Mouse (Mus musculus): ENCODE measurements around the gene Rgs12. TPM values are rescaled to one million over a fixed set of nuclear protein-coding genes. Genes with fewer than 3 reads are reported as not detected.

Rgs12 gene
- polyA plus RNA-seq, 1 experiment from 2014 or later, result 54.0 TPM

DNA sequence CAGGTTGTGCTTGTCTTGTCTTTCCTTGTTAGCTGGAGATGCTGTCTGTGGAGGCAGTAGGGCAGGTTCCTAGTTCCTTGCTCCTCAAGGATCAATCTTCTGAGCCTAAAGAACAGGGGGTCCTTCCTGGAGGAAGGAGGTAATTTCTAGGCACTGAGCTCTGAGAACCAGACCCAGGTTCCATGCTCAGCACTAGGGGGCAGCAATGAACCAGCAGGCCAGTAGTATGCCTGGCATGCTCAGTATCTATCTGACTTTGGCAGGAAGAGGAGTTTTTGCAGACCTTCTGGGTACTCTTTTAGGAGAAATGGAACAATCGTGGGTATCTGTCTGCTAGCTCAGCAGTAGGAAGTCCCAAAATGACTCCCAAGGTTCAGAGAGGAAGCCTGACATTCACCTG lies 33.4 kb upstream of the Rgs12 start:
- H3K4me1 ChIP-seq, result peaks cover 12% of the 10 kb centered on the region; the same call in 1 of the 2 replicates
- H3K4me2 ChIP-seq (replicated peaks), result no peak overlapping the region
- no peaks in the 10 kb centered on the region for H3K27me3 ChIP-seq
- no peak overlapping the region for H3K4me3 ChIP-seq
- H3K27ac ChIP-seq, result no peak overlapping the region
- no peak overlapping the region for H3K9ac ChIP-seq
- WGBS, result 15% methylated on average over 1 of the region's 1 CpGs
- peak; percentile 73; the same call in 1 of the 2 replicates for ATAC-seq (ENCODE audit: low FRiP score, low read depth)
- H3K9me3 ChIP-seq, result no peaks in the 10 kb centered on the region
- peaks cover 3% of the 10 kb centered on the region for H3K36me3 ChIP-seq

DNA sequence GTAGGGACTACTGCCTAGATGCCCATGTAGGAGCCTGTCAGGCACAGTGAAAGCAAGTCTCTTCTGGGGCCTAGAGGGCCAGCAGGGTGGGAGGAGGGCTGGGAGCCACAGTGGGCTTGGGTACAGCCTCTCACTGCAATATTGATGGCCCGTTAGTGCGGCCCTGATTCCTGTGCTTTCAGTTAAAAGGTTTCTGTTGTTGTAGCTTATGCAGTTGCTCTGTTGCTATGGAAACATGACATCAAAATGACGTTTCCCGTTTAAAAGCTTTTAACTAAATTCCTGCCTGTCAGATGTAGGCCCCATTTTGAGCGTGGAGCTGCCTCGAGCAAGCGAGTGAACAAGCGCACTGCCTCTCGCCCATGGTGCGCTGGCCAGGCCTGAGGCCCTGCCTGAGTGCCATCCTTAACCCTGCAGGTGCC lies 32.0 kb upstream of the Rgs12 start:
- Histone ChIP-seq H3K4me2 (replicated peaks) (no peak overlapping the region), H3K4me1 (peaks cover 12% of the 10 kb centered on the region; the same call in 1 of the 2 replicates), H3K4me3 (no peak overlapping the region), H3K27me3 (no peaks in the 10 kb centered on the region), H3K27ac (no peak overlapping the region), H3K36me3 (no peaks in the 10 kb centered on the region), H3K9ac (peak overlapping the region; percentile 43; the same call in 1 of the 2 replicates), H3K9me3 (no peaks in the 10 kb centered on the region)
- 54% methylated on average over 10 of the region's 10 CpGs for WGBS
- ATAC-seq (ENCODE audit: low FRiP score, low read depth), result no peak

DNA sequence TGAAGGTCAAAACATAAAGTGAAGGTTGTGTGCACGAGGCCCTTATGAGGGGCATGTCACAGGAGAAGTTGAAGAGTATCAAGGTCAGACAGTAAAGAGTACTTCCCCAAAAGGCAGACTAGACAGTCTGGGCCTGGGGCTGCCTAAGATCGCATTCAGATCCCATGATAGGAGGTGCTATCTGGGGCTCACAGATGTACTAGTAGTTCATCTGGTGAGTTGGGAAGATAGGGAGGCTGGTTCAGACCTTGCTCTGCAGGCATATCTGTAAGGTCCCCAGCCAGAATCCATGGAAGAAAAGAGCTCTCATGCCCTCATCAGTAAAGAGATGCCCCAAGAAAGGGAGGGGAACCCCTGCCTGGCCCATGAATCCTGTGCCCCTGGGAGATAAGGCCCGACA lies 30.5 kb upstream of the Rgs12 start:
- no peak overlapping the region for H3K4me3 ChIP-seq
- H3K4me1 ChIP-seq, result peaks cover 12% of the 10 kb centered on the region; the same call in 1 of the 2 replicates
- ATAC-seq (ENCODE audit: low FRiP score, low read depth), result no peak
- no peaks in the 10 kb centered on the region for H3K27me3 ChIP-seq
- no peak overlapping the region for H3K4me2 ChIP-seq (replicated peaks)
- peaks cover 9% of the 10 kb centered on the region for H3K36me3 ChIP-seq
- no peak overlapping the region for H3K9ac ChIP-seq
- 86% methylated on average over 3 of the region's 3 CpGs for WGBS
- no peaks in the 10 kb centered on the region for H3K9me3 ChIP-seq
- no peak overlapping the region for H3K27ac ChIP-seq

DNA sequence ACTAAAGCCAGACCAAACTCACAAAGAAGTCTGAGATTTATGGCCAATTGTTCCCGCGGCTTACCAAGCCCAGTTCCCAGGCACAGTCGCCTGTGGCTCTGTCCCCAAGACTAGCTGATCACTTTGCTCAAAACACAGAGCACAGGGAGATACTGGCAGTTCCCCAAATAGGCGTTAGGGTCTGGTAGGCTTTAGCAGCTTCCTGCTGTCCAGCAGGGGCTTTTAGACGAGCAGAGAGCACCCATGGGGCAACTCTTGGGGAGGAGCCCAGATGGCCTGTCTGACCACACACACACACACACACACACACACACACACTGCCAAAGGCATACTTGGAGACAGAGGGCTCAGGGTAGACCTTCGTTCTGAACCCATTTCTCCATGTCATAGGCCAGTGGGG lies 26.7 kb upstream of the Rgs12 start:
- no peak overlapping the region for H3K4me2 ChIP-seq (replicated peaks)
- peaks cover 12% of the 10 kb centered on the region for H3K36me3 ChIP-seq
- no peaks in the 10 kb centered on the region for H3K27me3 ChIP-seq
- WGBS, result 44% methylated on average over 6 of the region's 6 CpGs
- H3K4me1 ChIP-seq, result peaks cover under 1% of the 10 kb centered on the region; the same call in 1 of the 2 replicates
- H3K9ac ChIP-seq, result no peak overlapping the region
- no peak overlapping the region for H3K4me3 ChIP-seq
- H3K9me3 ChIP-seq, result no peaks in the 10 kb centered on the region
- no peak overlapping the region for H3K27ac ChIP-seq
- ATAC-seq (ENCODE audit: low FRiP score, low read depth), result no peak

DNA sequence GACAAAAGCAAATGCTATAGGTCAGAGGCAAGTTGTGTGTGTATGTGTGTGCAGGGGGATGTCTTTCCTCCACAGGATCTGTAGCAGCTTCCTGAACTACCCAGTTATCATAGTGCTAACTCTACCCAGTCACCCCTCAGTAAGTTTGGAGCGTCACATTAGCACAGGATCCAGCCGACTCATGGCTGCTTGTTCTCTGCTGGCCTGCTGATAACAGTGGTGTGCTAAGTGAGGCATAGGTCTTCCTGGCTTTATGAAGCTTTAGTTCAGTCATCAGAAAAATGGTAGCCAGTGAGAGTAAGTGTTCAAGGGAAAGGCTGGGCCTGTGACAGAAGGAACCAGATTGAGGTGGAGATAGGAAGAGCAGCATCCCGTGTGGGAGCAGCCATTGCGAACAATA lies 25.3 kb upstream of the Rgs12 start:
- no peaks in the 10 kb centered on the region for H3K27me3 ChIP-seq
- H3K4me3 ChIP-seq, result no peak overlapping the region
- no peak overlapping the region for H3K9ac ChIP-seq
- H3K36me3 ChIP-seq, result peaks cover 12% of the 10 kb centered on the region
- no peak overlapping the region for H3K27ac ChIP-seq
- ATAC-seq (ENCODE audit: low FRiP score, low read depth), result no peak
- WGBS, result 93% methylated on average over 4 of the region's 4 CpGs
- H3K4me2 ChIP-seq (replicated peaks), result no peak overlapping the region
- H3K4me1 ChIP-seq, result no peaks in the 10 kb centered on the region
- H3K9me3 ChIP-seq, result no peaks in the 10 kb centered on the region

DNA sequence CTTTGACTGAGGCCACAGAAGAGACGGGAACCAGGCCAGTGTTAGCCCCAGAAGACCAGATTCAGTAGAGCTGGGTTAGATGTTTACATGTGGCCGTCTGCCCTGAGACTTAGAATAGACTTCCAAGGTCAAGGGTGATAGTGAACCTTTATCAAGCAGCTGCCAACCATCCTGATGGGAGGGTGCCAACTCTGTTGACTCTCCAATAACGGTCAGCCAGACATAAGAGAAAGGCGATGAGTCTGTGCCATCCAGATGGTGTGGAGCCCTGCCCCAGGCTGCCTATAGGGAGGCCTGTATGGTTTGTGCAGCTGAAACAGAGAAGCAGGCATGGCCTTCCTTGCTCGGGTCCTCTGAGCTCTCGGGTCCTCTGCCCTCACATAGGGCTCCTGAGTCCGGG lies 24.7 kb upstream of the Rgs12 start:
- ATAC-seq (ENCODE audit: low FRiP score, low read depth), result no peak
- H3K36me3 ChIP-seq, result peaks cover 12% of the 10 kb centered on the region
- H3K4me3 ChIP-seq, result no peak overlapping the region
- H3K27me3 ChIP-seq, result no peaks in the 10 kb centered on the region
- no peaks in the 10 kb centered on the region for H3K9me3 ChIP-seq
- no peak overlapping the region for H3K27ac ChIP-seq
- no peak overlapping the region for H3K9ac ChIP-seq
- H3K4me1 ChIP-seq, result no peaks in the 10 kb centered on the region
- H3K4me2 ChIP-seq (replicated peaks), result no peak overlapping the region
- 83% methylated on average over 7 of the region's 7 CpGs for WGBS

DNA sequence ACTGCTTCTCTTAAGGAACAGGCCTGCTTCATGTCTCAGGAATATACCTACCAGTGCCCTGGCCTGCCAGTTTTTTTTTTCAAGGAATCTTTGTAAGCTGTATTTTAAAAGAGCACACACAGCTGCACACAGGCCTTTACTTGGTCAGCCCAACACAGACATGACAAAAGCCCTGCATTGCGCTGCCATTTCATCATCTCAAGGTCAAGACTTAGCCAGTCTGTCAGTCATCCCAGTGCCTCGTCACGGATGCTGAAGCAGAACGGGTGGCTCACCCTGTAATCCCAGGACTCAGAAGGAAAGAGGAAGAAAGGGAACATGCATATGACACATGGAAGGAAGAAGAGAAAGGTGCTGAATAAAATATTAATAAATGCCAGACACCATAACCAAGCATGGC lies 21.6 kb upstream of the Rgs12 start:
- whole genome bisulfite sequencing, result 95% methylated on average over 4 of the region's 4 CpGs
- Histone ChIP-seq H3K4me3 (no peak overlapping the region), H3K27ac (no peak overlapping the region), H3K36me3 (peaks cover 12% of the 10 kb centered on the region), H3K9ac (no peak overlapping the region), H3K4me1 (peaks cover 20% of the 10 kb centered on the region), H3K9me3 (no peaks in the 10 kb centered on the region), H3K27me3 (no peaks in the 10 kb centered on the region), H3K4me2 (replicated peaks) (no peak overlapping the region)
- ATAC-seq (ENCODE audit: low FRiP score, low read depth), result no peak

DNA sequence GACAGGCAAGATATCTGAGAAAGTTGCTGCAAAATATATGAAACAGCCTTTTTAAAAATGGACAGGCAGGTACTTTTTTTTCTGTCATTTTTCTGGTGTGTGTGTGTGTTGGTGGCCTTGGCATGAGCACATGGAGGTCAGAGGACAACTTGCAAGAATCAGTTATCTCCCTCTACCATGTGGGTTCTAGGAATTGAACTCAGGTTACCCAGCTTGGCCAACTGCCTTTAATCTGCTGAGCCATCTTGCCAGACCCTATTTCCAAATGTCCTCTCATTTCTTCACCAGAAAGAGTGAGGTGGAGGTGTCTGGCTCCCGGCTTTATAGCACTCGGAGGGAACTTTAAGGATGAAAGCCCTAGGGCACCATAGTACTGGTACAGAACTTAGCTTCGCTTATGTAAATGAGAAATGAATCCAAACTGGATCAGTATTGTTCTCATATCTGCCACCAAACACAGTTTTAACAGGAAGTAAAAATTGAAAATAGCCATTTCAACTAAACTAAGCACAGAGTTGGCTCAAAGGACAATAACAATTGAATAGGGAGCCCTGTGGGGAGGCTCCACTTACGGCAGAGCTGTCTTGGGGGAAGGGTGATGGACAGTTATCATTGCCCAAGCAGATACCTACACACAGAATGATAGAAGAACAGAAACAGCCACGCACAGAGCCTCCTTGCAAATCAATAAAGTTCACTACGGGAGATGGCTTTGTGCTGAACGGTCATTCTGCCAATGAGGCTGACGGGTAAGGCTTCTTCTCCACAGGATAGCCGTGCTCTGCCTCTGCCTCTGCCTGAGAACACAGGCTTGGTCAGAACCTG lies 18.9 kb upstream of the Rgs12 start:
- no peaks in the 10 kb centered on the region for H3K27me3 ChIP-seq
- WGBS, result 82% methylated on average over 9 of the region's 9 CpGs
- no peaks in the 10 kb centered on the region; the same call in 1 of the 2 replicates for H3K9me3 ChIP-seq
- no peak for ATAC-seq (ENCODE audit: low FRiP score, low read depth)
- H3K4me2 ChIP-seq (replicated peaks), result no peak overlapping the region
- peak overlapping the region; percentile 6; the same call in 1 of the 2 replicates for H3K27ac ChIP-seq
- no peak overlapping the region for H3K9ac ChIP-seq
- no peaks in the 10 kb centered on the region for H3K36me3 ChIP-seq
- peaks cover 20% of the 10 kb centered on the region for H3K4me1 ChIP-seq
- no peak overlapping the region for H3K4me3 ChIP-seq

DNA sequence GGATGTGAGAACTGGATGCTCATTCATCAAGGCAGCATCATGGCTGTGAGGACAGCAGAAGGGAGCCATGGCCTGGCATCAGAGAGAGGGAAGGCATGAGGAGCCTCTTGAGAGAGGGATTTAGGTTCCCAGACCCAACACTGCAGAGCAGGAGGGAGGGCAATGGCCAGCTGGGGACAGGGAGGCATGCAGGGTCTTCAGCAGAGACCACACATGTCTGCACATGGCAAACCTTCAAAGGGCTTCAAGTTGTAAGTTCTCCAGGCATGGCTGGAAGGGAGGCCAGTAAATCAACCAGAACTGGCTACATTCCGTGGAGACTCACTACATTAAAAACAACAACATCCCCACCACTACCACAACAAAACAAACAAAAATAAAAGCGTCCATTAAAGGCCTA lies 18.2 kb upstream of the Rgs12 start:
- H3K36me3 ChIP-seq, result no peaks in the 10 kb centered on the region
- no peaks in the 10 kb centered on the region; the same call in 1 of the 2 replicates for H3K9me3 ChIP-seq
- H3K4me2 ChIP-seq (replicated peaks), result no peak overlapping the region
- WGBS, result 46% methylated on average over 2 of the region's 2 CpGs
- no peak overlapping the region for H3K4me3 ChIP-seq
- H3K27me3 ChIP-seq, result no peaks in the 10 kb centered on the region
- peak overlapping the region; percentile 39; the same call in 1 of the 2 replicates for H3K27ac ChIP-seq
- H3K4me1 ChIP-seq, result peaks cover 20% of the 10 kb centered on the region
- H3K9ac ChIP-seq, result no peak overlapping the region
- no peak for ATAC-seq (ENCODE audit: low FRiP score, low read depth)

DNA sequence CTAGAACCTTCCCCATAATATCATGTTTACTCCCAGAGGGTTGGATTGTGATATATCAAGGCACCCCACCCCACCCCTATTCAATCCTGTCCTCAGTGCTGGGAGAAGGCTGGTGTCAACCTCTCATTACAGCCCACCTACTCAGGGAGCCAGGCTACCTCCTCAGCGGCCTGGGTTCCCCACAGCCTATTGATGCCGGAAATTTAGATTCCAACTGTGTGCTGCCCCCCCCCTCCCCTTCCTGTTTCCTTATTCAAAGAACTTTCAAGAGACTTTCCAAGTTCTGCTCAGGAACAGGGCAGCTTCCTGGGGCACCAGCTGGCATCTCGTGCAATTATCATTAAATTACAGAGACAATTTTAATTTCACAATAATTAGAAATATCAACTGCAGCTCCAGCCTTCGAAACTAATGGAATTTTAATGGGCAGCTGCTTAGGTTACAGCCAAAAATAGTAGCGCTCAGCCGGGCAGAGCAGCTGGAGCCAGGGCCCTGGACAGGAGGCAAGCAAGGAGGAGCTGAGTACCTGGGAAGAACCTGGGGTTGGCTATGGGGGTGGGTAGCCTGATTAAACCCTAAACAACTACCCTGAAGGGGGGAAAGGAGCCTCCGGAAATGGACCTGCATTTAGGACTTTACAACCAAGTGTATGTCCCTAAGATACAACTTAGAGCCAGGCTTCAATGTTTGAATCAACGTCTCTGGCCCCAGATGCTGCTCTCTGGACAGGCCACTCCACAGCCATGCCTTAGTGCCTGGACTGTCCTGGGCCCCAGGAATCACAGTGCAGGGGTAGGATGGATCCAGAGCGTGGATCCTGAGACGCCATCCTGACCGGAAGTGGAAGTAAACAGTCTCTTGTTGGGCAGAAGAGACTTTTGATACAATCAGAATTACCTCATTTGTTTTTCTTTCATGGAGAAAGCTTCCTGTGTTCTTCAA lies 17.5 kb upstream of the Rgs12 start:
- Histone ChIP-seq H3K9me3 (no peaks in the 10 kb centered on the region; the same call in 1 of the 2 replicates), H3K27me3 (no peaks in the 10 kb centered on the region), H3K36me3 (no peaks in the 10 kb centered on the region), H3K9ac (peak overlapping the region; percentile 46; the same call in 1 of the 2 replicates), H3K27ac (peak overlapping the region; percentile 64), H3K4me1 (peaks cover 20% of the 10 kb centered on the region), H3K4me2 (replicated peaks) (peak overlapping the region; percentile 1; the same call in 1 of the 2 replicates), H3K4me3 (no peak overlapping the region)
- WGBS, result 33% methylated on average over 11 of the region's 11 CpGs
- ATAC-seq (ENCODE audit: low FRiP score, low read depth), result no peak

DNA sequence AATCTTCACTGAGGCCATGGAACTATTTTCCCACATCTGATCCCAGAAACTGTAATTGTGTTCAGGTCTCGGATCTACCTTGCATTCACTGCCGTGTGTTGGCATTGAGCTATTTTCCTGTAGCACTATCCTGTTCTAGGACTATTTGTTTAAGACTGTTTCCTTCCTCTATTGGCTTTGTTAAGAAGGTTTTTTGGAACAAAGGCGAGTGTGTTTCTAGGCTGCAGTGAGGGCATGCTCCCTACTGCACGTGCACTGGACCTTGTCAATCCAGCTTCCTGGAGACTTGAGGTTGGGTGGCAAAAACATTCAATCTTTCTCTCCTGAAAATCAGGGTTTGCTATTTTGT lies 16.8 kb upstream of the Rgs12 start:
- H3K4me3 ChIP-seq, result no peak overlapping the region
- no peak overlapping the region for H3K9ac ChIP-seq
- no peaks in the 10 kb centered on the region for H3K36me3 ChIP-seq
- peak overlapping the region; percentile 64 for H3K27ac ChIP-seq
- H3K4me1 ChIP-seq, result peaks cover 20% of the 10 kb centered on the region
- H3K9me3 ChIP-seq, result no peaks in the 10 kb centered on the region; the same call in 1 of the 2 replicates
- H3K4me2 ChIP-seq (replicated peaks), result no peak overlapping the region
- no peak for ATAC-seq (ENCODE audit: low FRiP score, low read depth)
- WGBS, result 64% methylated on average over 4 of the region's 4 CpGs
- H3K27me3 ChIP-seq, result no peaks in the 10 kb centered on the region

DNA sequence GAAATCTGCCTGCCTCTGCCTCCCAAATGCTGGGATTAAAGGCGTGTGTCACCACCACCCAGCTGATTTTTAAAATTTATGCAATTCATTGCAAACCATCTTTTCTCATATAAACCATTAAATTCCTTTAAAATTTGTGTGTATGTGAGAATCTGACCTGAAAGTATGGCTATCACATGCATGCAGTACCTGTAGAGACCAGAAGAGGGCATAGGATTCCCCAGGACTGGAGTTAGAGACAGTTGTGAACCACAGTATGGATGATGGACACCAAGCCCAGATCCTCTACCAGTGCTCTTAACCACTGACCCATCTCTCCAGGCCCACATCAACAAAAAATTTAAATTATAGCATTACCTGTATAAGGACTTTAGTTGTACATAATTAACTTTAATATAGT lies 15.8 kb upstream of the Rgs12 start:
- H3K4me2 ChIP-seq (replicated peaks), result no peak overlapping the region
- no peaks in the 10 kb centered on the region for H3K27me3 ChIP-seq
- no peaks in the 10 kb centered on the region; the same call in 1 of the 2 replicates for H3K9me3 ChIP-seq
- ATAC-seq (ENCODE audit: low FRiP score, low read depth), result no peak
- no peak overlapping the region for H3K27ac ChIP-seq
- peaks cover 20% of the 10 kb centered on the region for H3K4me1 ChIP-seq
- H3K9ac ChIP-seq, result no peak overlapping the region
- no peak overlapping the region for H3K4me3 ChIP-seq
- H3K36me3 ChIP-seq, result no peaks in the 10 kb centered on the region
- WGBS, result 90% methylated on average over 1 of the region's 1 CpGs

Measured in limb, embryonic 13.5 days (tissue).